Mouse (Mus musculus): ENCODE data around the gene Dcaf8. TPM values are rescaled to one million over a fixed set of nuclear protein-coding genes. Genes with fewer than 3 reads are reported as not detected.

Gene Dcaf8
- polyA plus RNA-seq, 1 experiment from 2014 or later, result 79.8 TPM

DNA sequence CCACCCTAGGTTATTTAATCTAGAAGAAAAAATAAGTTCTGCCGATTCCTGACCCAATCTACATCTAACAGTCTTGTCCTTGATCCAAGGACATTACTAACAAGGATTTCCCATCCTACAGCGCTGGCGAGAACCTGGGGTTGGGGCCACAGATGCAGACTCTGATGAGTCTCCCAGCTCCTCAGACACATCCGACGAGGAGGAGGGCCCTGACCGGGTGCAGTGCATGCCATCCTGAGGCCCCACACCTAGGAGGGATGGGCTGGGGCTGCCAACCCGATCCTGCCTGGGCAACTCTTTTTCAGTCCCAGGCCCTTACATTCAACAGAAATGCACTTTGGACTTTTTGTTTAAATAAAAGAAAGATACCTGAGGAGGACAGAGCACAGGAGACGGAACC, 46.6 kb downstream of the Dcaf8 start:
- ATAC-seq (ENCODE audit: low FRiP score, low TSS enrichment), result no peak
- Histone ChIP-seq H3K9ac (replicated peaks; ENCODE audit: low read length) (no peak overlapping the region), H3K4me2 (ENCODE audit: low read length) (no peak overlapping the region), H3K27me3 (ENCODE audit: control insufficient read depth, insufficient read depth, low read length) (no peaks in the 10 kb centered on the region), H3K36me3 (ENCODE audit: control insufficient read depth, insufficient read depth, low read length) (peaks cover 90% of the 10 kb centered on the region), H3K4me1 (ENCODE audit: control insufficient read depth, insufficient read depth, low read length) (no peaks in the 10 kb centered on the region), H3K27ac (replicated peaks; ENCODE audit: low read depth, low read length) (0 out of 2 replicates have a peak overlapping the region, but pooled peaks have one; percentile 37), H3K4me3 (replicated peaks; ENCODE audit: low read depth, low read length) (no peak overlapping the region), H3K9me3 (ENCODE audit: control insufficient read depth, low read length) (no peaks in the 10 kb centered on the region)
- 75% methylated on average over 8 of the region's 8 CpGs for WGBS
- no peak for DNase-seq

DNA sequence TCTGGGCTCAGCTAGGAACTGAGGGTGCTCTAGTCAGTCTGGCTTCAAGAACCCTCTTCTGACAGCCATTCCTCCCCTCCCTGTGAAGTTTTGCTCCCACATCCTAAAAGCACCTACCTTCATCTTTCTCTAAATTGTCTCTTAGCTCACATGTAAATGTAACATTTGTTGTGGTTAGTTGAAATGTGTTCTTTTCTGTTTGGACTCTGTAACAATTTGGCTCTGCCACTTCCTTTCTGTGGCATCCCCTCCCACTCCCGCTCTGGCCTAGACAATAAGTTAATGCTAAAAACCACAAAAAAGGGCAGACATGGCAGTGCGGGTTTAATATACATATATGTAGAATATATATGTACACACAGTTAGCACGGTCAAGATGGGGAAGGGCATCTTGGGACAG, 49.3 kb downstream of the Dcaf8 start:
- Histone ChIP-seq H3K4me1 (ENCODE audit: control insufficient read depth, insufficient read depth, low read length) (peaks cover 23% of the 10 kb centered on the region), H3K4me3 (replicated peaks; ENCODE audit: low read depth, low read length) (no peak overlapping the region), H3K36me3 (ENCODE audit: control insufficient read depth, insufficient read depth, low read length) (peaks cover 76% of the 10 kb centered on the region), H3K4me2 (ENCODE audit: low read length) (no peak overlapping the region), H3K27me3 (ENCODE audit: control insufficient read depth, insufficient read depth, low read length) (no peaks in the 10 kb centered on the region), H3K9ac (replicated peaks; ENCODE audit: low read length) (no peak overlapping the region), H3K9me3 (ENCODE audit: control insufficient read depth, low read length) (no peaks in the 10 kb centered on the region), H3K27ac (replicated peaks; ENCODE audit: low read depth, low read length) (no peak overlapping the region)
- DNase-seq (no peak), ATAC-seq (ENCODE audit: low FRiP score, low TSS enrichment) (no peak)
- 96% methylated on average over 3 of the region's 3 CpGs for WGBS

DNA sequence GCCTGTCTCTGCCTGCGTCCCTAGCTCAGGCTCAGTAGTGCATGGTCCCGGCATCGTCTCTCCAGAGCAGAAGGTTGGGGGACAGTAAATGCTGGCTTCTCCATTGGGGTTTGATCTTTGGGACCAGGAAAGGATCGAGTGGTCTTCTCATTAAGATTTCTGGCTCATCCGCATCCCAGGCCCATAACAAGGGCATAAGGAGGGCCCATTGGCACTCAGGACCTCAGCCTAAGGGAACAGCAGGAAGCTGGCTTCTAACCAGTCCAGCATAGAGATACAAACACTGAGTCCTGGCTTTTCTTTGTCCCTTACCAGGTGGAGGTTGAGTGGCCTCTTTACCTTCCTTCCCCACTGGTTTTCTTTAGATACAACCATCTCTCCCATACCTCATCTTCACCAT, 50.0 kb downstream of the Dcaf8 start:
- Histone ChIP-seq H3K4me3 (replicated peaks; ENCODE audit: low read depth, low read length) (no peak overlapping the region), H3K9ac (replicated peaks; ENCODE audit: low read length) (no peak overlapping the region), H3K9me3 (ENCODE audit: control insufficient read depth, low read length) (no peaks in the 10 kb centered on the region), H3K27ac (replicated peaks; ENCODE audit: low read depth, low read length) (0 out of 2 replicates have a peak overlapping the region, but pooled peaks have one; percentile 6), H3K27me3 (ENCODE audit: control insufficient read depth, insufficient read depth, low read length) (no peaks in the 10 kb centered on the region), H3K4me2 (ENCODE audit: low read length) (no peak overlapping the region), H3K36me3 (ENCODE audit: control insufficient read depth, insufficient read depth, low read length) (peaks cover 70% of the 10 kb centered on the region), H3K4me1 (ENCODE audit: control insufficient read depth, insufficient read depth, low read length) (peaks cover 30% of the 10 kb centered on the region)
- 74% methylated on average over 5 of the region's 5 CpGs for WGBS
- ATAC-seq (ENCODE audit: low FRiP score, low TSS enrichment), result no peak
- DNase-seq, result no peak

DNA sequence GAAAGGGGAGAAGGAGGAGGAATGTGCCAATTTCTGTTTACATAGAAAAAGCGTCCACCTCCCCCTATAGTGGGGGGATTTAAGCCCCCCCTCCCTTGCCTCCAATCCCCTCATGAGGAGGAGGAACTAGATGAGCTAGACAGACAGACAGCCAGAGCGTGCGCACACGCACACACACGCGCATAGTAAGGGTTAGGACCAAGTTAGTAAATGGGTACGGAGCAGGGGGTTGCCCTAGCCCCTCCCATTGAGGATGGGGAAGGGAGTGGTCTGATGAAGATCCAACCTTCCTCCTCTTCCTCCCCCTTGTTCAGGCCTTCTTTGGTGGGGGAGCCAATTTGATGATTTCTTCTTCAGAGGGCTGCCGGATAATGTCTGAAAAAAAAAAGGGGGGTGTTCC, 50.4 kb downstream of the Dcaf8 start:
- H3K4me1 ChIP-seq (ENCODE audit: control insufficient read depth, insufficient read depth, low read length), result peaks cover 35% of the 10 kb centered on the region
- no peaks in the 10 kb centered on the region for H3K9me3 ChIP-seq (ENCODE audit: control insufficient read depth, low read length)
- no peak for DNase-seq
- 0 out of 2 replicates have a peak overlapping the region, but pooled peaks have one; percentile 6 for H3K27ac ChIP-seq (replicated peaks; ENCODE audit: low read depth, low read length)
- no peak for ATAC-seq (ENCODE audit: low FRiP score, low TSS enrichment)
- H3K9ac ChIP-seq (replicated peaks; ENCODE audit: low read length), result no peak overlapping the region
- H3K4me2 ChIP-seq (ENCODE audit: low read length), result no peak overlapping the region
- peaks cover 70% of the 10 kb centered on the region for H3K36me3 ChIP-seq (ENCODE audit: control insufficient read depth, insufficient read depth, low read length)
- H3K27me3 ChIP-seq (ENCODE audit: control insufficient read depth, insufficient read depth, low read length), result no peaks in the 10 kb centered on the region
- no peak overlapping the region for H3K4me3 ChIP-seq (replicated peaks; ENCODE audit: low read depth, low read length)
- WGBS, result 85% methylated on average over 7 of the region's 8 CpGs

DNA sequence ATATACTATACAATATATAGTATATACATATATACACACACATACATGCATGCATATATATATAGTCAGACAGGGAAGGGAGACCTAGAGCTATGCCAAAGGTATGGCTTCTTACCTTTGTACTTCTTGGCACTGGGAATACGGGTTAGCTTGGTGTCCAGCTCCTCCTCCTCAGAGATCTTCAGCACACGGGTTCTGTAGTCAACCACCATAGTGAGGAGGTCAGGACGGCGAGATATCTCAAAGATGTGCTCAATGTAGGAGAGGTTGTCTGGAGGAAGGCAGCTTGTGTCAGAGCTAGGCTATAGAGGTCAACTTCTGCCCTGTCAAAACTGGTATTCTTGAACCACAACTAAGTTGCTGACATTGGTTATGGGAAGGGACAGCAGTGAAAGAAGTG, 51.1 kb downstream of the Dcaf8 start:
- Histone ChIP-seq H3K36me3 (ENCODE audit: control insufficient read depth, insufficient read depth, low read length) (peaks cover 63% of the 10 kb centered on the region), H3K4me2 (ENCODE audit: low read length) (no peak overlapping the region), H3K9ac (replicated peaks; ENCODE audit: low read length) (no peak overlapping the region), H3K9me3 (ENCODE audit: control insufficient read depth, low read length) (no peaks in the 10 kb centered on the region), H3K27ac (replicated peaks; ENCODE audit: low read depth, low read length) (no peak overlapping the region), H3K27me3 (ENCODE audit: control insufficient read depth, insufficient read depth, low read length) (no peaks in the 10 kb centered on the region), H3K4me1 (ENCODE audit: control insufficient read depth, insufficient read depth, low read length) (peaks cover 42% of the 10 kb centered on the region), H3K4me3 (replicated peaks; ENCODE audit: low read depth, low read length) (no peak overlapping the region)
- WGBS, result 92% methylated on average over 4 of the region's 4 CpGs
- DNase-seq (no peak), ATAC-seq (ENCODE audit: low FRiP score, low TSS enrichment) (no peak)

DNA sequence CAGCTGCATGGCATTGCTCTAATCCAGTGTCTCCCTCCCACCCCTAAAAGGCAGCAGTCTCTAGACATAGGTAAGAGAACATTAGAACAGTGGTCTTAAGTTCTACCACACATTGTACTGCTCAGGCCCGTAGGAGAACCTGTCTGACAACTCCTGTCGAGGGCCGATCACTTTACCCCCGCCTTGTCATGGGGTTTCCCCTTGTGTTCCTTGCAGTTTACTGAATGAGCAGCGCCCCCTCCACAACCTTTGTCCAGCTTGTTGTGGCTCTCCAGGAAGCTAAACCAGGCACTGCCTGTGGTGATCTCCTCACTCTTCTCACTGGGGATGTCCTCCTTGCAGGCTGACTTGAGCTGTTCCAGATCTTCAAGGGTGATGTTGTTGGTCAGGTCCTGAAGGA, 52.3 kb downstream of the Dcaf8 start:
- no peak for DNase-seq
- Histone ChIP-seq H3K9ac (replicated peaks; ENCODE audit: low read length) (no peak overlapping the region; the same call in 1 of the 2 replicates), H3K9me3 (ENCODE audit: control insufficient read depth, low read length) (no peaks in the 10 kb centered on the region), H3K4me1 (ENCODE audit: control insufficient read depth, insufficient read depth, low read length) (peaks cover 53% of the 10 kb centered on the region), H3K27me3 (ENCODE audit: control insufficient read depth, insufficient read depth, low read length) (no peaks in the 10 kb centered on the region), H3K4me3 (replicated peaks; ENCODE audit: low read depth, low read length) (no peak overlapping the region), H3K36me3 (ENCODE audit: control insufficient read depth, insufficient read depth, low read length) (peaks cover 54% of the 10 kb centered on the region), H3K4me2 (ENCODE audit: low read length) (peak overlapping the region; percentile 81), H3K27ac (replicated peaks; ENCODE audit: low read depth, low read length) (peak overlapping the region; percentile 91)
- 65% methylated on average over 5 of the region's 5 CpGs for WGBS
- no peak for ATAC-seq (ENCODE audit: low FRiP score, low TSS enrichment)

DNA sequence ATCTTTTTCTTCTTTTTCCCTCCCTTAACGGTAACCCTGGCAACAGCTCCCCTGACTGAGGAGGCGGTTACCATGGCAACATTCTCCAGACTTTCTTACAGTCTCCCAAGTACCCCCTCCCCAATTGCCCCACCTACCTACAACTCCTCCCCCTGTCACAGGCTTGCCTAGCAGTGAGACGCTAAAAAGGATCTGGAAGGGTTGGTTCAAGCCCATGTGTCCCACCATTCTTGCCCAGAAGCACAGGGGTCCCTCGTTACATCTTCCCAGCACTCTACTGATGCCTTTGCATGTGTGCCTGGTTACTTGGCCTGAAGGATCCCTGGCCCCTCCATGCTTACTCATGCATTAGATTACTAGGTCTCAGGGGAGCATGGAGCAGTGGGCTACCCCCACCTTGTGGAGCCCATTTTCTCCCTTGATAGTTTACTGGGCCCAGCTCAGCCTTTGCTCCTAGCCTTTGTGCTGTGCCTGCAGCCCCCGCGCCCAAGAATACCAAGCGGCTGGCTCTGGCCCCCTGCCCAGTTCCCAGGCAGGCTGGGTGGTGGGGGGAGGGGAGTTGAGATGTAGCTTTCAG, 53.1 kb downstream of the Dcaf8 start:
- Histone ChIP-seq H3K4me2 (ENCODE audit: low read length) (peak overlapping the region; percentile 81), H3K4me1 (ENCODE audit: control insufficient read depth, insufficient read depth, low read length) (peaks cover 59% of the 10 kb centered on the region), H3K9ac (replicated peaks; ENCODE audit: low read length) (peak overlapping the region; percentile 17; the same call in 1 of the 2 replicates), H3K27me3 (ENCODE audit: control insufficient read depth, insufficient read depth, low read length) (no peaks in the 10 kb centered on the region), H3K9me3 (ENCODE audit: control insufficient read depth, low read length) (no peaks in the 10 kb centered on the region), H3K36me3 (ENCODE audit: control insufficient read depth, insufficient read depth, low read length) (peaks cover 46% of the 10 kb centered on the region), H3K4me3 (replicated peaks; ENCODE audit: low read depth, low read length) (no peak overlapping the region; the same call in 1 of the 2 replicates), H3K27ac (replicated peaks; ENCODE audit: low read depth, low read length) (peak overlapping the region; percentile 91)
- DNase-seq (peak; percentile 93), ATAC-seq (ENCODE audit: low FRiP score, low TSS enrichment) (peak; percentile 64)
- WGBS, result 2% methylated on average over 7 of the region's 7 CpGs

DNA sequence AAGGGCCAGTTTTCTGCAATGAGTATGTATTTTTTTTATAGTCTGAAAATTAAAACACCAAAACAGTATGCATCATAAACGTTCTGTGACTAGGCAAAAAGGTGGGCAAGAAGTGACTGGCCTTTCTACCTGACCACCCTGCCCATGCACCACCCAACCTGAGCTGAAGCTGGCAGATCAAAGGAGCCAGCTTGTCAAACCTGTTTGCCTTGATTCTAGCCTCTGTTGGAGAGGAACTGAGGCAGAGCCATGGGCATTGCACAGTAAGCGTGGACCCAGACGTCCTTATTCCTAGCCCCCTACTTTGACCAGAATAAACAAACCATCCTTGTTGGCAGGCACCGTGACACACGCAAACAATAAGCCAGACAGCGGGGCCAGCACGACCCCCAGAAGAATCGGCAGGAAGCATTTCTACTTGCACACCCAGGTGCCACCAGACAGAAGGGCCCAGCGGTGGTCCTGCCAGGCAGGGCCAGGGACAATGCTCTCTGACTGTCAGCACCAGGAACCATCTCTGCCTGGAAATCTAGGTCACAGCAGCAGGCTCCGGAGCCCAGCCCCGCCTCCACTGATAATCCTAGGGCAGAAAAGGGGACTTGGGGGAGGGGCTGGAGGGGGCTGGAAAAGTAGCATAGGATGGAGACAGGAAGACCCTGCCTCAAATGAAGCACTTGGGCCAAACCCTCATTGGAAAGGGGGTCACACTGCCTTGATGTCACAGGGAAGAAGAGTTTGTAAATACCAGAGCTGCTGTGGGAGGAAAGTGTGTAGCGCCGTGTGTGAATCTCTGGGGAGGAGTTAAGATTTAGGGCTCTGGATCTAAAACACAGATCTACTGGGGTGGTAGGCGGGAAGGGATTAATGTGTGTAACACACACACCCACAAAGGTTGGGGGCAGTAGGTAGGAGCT, 54.3 kb downstream of the Dcaf8 start:
- 5% methylated on average over 14 of the region's 14 CpGs for WGBS
- Histone ChIP-seq H3K27me3 (ENCODE audit: control insufficient read depth, insufficient read depth, low read length) (no peaks in the 10 kb centered on the region), H3K27ac (replicated peaks; ENCODE audit: low read depth, low read length) (peak overlapping the region; percentile 91), H3K4me2 (ENCODE audit: low read length) (peak overlapping the region; percentile 81), H3K4me1 (ENCODE audit: control insufficient read depth, insufficient read depth, low read length) (peaks cover 65% of the 10 kb centered on the region), H3K9ac (replicated peaks; ENCODE audit: low read length) (peak overlapping the region; percentile 46; the same call in 1 of the 2 replicates), H3K9me3 (ENCODE audit: control insufficient read depth, low read length) (no peaks in the 10 kb centered on the region), H3K4me3 (replicated peaks; ENCODE audit: low read depth, low read length) (peak overlapping the region; percentile 19; the same call in 1 of the 2 replicates), H3K36me3 (ENCODE audit: control insufficient read depth, insufficient read depth, low read length) (peaks cover 33% of the 10 kb centered on the region)
- no peak for ATAC-seq (ENCODE audit: low FRiP score, low TSS enrichment)
- DNase-seq, result peak; percentile 77

Data from midbrain, embryonic 14.5 days (tissue).